Mouse (Mus musculus): Measurements from ENCODE around the gene Bend7.

Gene Bend7

GRCm38 (mm10) chr2:4717769-4718661 is at the start of gene Bend7:
Bend7 (plus strand) TSS chr2:4717831.
- DNase-seq, result peak; percentile 14 to 35

DNA sequence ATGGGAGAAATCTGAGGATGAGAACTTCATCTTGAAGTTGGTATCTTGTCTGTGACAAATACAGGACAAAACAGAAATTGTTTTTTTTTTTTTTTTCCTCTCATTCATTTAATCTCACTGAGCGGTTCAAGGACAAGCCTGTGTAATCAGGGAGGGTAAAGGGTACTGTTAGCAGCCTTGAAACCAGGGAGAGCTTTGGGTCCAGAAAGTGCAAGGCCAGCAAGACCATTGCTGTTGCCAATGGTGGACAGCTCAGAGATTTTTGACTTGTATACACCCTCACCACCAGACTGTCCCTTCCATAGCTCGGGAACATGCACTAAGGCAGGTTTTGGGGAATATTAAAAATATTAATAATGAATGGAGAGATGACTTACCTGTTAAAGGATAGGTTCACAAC is 49.0 kb upstream of the Bend7 start:
- no peak for DNase-seq

DNA sequence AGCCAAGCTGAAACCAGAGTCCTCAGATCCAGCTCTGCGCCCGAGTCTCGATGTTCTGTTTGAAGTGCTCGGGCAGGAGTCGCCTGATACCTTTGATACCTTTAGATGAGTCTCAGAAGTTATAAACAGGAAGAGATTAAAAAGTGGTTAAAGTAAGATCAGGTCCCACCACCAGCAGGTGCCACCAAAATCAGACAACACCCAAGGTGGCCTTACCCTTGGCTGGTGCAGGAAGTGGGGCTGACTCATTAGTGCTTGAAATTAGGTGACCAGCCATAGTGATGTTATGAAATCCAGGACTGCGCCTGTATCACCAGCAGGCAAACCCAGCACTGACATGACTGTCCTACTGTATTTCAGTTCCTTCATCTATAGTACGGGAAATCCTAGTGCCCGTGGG is 47.9 kb upstream of the Bend7 start:
- no peak for DNase-seq

GRCm38 (mm10) chr2:4671636-4672035 is 46.0 kb upstream of the Bend7 start:
- no peak for DNase-seq

GRCm38 (mm10) chr2:4679886-4680285 is 37.7 kb upstream of the Bend7 start:
- peak; percentile 13 to 38 for DNase-seq

- peak in 1 of 2 experiments; percentile 22 for DNase-seq
Observed at GRCm38 (mm10) chr2:4711262-4711661, 6.4 kb upstream of the Bend7 start.

- peak; percentile 41 to 65 for DNase-seq
Observed at GRCm38 (mm10) chr2:4717081-4717768, 406 bp upstream of the Bend7 start.

DNA sequence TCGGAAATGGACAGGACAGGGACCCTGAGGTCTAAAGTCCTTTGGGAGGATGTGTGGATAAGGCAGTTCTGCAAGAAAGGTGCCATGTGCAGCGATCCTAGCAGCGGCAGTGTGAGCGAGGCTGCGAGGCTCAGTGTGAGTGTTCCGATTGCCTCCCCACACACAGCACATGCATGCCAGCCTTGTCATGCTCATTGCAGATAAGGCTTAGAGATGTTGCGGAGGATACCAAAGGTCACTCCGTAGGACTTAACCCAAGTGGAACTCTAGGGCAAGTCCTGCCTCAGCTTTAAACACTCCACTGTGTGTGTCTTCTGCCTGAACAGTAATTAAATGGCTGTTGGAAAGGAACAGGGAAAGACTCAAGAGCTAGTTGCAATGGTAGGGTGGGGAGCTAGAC is 5.5 kb downstream of the Bend7 start:
- DNase-seq, result no peak

DNA sequence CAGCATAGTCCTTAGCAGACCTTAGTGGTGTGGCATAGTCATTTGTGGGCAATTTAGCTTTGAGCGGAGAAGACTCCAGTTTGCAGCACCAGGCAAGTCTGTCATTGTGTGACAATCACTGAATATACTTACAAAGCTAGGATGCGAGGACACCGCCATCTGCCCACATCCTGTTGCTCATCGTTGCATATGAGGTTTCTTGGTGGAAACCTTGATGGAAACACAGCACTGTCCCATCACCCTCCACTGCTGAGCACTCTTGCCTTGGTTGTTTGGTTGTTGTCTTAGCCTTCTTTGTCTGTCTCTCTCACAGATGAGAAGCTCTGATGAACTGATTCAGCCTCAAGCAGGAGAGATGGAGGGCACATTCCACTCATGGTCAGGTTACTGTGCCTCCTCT is 12.5 kb downstream of the Bend7 start:
- no peak for DNase-seq

- no peak for DNase-seq
Observed at GRCm38 (mm10) chr2:4733971-4734370, 16.3 kb downstream of the Bend7 start.

DNA sequence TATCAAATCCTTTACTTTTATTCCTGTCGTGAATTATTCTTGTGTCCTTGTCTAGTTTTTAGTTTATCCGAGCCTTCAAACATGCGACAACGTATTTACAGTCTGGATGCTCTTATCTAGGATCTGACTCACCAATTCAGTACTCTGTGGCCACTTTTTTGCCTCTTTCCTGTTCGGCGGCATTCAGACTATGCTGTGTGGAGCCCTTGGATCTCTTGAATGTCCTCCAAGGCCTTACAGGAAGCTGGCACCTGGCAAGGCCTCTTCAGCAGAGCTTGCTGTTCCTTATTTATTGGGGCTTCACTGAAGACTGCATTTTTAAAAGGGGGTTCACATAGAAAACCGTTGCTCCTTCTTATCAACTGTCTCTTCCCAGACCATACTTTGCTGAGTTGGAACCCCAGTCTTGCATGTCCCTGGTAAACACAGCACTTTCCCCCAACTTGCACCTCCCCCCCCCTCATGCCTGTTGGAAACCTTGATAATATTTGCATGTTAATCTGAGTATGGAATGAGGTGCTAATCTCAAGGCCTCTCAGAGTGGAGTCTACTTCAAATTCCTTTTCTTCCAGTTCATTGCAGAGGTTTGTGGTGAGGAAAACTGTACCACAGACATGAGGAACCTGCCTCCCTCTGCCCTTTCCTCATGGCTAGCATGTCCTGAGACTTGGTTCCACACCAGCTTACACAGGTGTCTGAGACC is 18.6 kb downstream of the Bend7 start:
- DNase-seq, result no peak

DNA sequence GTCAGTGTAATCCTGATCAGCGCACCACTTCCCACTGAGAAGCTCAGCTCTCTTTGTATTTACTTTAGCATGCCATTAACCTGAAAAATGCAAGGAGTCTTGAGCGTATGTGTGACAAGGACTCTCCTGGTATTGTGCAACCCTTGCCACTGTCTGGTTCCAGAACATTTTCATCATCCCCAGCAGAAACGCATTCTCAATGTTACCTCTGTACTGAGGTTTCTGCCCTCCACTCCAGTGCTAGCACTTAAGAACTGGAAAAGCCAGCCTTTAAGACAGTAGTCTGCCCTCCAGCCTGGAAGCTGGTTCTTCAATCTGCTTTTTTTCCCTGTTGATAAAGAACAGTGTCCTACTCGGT is 19.1 kb downstream of the Bend7 start:
- DNase-seq, result no peak

DNA sequence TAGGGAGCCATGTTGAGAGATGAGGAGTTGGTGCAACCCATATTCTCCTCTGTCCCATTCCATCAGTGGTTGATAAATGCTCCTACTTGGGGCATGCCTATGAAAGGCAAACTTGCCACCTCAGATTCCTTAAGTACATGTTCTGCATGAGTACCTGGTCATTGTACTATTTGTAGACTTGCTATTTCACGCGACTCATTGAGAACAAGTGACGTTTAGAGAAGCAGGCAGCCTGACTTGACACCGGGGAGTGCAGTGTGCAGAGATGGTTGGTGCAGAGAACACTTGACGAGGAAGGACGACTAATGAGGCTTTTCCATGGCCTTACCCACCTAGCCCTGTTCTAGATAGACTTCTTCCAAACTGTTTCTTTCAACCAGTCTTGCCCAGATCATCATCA is 34.3 kb downstream of the Bend7 start:
- no peak for DNase-seq

DNA sequence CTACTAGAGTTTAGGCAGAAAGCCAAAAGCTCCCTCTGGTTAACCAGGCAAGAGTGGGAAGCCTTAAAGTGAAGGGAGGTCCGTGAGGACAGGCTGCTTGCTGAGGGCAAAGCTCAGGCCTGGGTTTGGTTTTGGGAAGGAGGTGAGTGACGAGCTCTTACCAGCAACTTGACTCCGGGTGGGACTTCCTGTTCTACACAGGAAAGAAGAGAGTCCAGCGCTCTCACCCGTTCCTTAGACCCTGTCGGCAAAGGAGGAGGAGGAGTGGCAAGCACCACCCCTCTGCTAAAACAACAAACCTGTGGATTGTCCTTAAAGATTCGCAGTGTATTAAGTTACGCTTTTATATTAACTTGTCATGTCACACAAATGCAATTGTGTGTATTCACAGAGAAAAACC is 38.1 kb downstream of the Bend7 start:
- DNase-seq, result no peak

DNA sequence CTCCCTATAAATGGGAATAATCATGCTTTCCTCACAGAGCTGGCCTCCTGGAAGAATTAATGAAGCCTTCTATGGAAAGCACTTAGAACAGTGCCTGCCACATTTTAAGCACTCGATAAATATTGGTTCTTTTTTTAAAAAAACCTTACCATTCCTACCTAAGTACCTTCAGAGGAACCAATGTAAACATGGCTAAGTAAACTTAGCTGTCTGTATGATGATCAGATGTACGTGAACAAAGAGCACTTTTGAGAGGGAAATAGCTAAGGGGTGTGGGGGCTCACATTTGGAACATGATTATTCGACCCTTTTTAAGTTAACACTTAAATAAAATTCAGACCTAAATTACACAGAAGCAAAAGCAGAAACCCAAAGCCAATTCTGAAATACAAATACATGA is 39.6 kb downstream of the Bend7 start:
- no peak for DNase-seq

DNA sequence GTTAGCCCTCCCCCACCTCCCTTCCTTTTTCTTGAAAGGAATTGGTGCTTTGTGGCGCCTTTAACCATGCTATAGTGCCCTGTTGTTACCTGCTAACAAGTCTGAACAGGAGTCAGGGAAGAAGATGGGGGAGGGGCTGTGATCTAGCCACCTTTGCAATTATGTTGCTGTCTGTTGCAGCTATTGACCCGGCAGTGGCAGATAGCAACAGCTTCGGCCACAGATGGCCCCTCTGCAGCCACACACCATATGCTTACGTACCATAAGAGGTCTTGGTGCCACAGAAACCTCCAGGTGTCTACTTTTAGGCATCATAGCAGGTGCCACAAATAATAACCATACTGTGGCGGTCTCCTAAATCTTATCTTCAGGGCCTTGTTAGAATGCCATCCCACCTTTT is 43.1 kb downstream of the Bend7 start:
- DNase-seq, result no peak

GRCm38 (mm10) chr2:4761906-4762305 is 44.3 kb downstream of the Bend7 start:
- DNase-seq, result peak; percentile 70 to 78

DNA sequence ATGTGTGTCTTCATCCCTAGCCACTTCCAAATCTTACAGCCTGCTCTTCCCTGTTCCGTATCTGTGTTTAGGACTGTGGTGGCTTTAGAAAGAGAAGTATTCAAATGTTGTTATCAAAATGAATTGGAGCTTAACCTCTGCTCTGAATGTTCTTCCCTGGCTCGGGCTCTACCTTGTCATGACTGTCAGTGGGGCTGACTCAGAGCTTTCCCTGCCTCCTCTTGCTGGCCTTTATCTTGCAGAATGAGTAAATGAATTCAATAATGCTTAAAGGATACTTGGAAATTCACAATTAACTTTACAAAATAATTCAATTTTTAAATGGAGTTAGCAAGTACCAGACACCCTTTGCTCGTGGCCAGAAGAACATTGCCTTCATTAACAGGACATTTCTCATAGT is 46.4 kb downstream of the Bend7 start:
- no peak for DNase-seq

DNA sequence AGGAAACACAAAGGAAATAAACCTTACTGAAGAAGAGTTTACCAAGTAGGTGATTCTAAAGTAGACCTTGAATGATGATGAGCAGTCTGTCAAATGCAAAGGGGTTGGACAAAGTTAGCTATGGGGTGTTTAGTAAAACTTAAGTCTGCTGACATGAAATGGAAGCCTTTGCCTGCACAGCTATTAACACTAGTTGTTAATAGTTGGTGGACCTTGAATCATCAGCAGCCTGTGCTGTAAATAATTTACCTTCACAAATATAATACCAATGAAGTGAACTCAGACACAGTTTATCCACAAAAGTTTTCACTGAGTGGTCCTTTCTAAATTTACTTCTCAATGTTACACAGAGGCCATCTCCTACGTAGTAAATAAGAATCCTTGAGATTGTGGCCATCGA is 52.7 kb downstream of the Bend7 start:
- DNase-seq, result peak; percentile 7 to 14

GRCm38 (mm10) chr2:4773911-4774310 is 56.3 kb downstream of the Bend7 start:
- DNase-seq, result no peak

DNA sequence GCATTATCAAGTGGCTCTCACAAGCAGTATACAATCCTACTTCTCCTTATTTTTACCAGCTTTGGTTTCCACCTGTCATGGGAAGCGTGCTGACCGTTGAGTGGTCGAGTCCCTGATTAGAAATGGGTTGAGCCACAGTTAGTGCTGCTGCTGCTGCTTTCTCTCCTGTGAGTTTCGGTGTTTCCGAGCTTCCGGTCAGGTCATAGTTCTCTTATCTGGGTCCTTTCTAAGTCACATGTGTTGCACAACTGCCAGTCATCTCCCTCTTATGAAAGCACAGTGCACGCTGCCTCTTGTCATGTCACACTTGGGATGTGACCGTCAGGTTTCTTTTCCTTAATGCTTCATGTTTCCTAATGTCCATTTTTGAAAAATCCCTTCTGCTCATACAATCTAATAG is 59.7 kb downstream of the Bend7 start:
- no peak for DNase-seq

DNA sequence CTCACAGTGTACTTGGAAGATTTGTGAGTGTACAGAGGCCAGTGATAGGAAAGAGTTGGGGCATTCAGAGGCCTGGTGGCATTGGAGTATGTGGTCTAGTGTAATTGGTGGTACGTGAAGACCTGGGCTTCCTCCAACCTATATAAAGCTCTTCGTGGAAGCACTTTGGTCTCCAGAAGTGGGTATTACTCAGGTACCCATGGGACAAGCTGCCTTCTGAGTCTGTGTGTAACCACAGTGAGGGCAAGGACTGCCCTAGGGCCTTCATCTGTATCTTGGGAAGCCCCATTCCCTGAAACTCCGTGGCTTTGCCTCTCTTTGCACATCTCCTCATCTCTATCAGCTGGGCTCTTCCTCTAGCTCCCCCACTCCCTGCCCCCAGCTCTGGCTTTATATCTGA is 64.0 kb downstream of the Bend7 start:
- no peak for DNase-seq

GRCm38 (mm10) chr2:4782401-4782800 is 64.8 kb downstream of the Bend7 start:
- no peak for DNase-seq
